Mouse (Mus musculus) thymus, postnatal 14 days (tissue): Measurements from ENCODE around the gene Pign.

ENCODE experiments used
- DNase-seq: peaks from one replicate; pipeline ENCODE4 v3.0.0; 2021

The Pign gene

DNA sequence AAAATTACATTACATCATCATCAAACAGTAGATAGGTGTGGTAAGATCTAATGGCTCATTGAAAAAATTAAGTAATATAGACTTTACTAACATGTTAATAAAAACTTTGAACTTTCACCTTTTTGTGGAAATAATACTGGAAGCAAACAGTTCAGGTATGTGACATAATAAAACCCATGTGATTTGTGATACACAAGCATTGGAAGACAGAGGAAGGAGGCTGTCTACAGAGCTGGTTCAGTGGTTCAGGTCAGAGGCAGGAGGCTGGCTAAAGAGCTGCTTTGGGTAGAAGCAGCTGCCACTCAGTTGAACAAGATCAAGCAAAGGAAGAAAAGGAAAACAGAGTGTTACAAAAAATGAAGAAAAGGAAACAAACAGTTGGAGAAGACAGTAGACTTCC, 107.4 kb downstream of the Pign start:
- DNase-seq = no peak

DNA sequence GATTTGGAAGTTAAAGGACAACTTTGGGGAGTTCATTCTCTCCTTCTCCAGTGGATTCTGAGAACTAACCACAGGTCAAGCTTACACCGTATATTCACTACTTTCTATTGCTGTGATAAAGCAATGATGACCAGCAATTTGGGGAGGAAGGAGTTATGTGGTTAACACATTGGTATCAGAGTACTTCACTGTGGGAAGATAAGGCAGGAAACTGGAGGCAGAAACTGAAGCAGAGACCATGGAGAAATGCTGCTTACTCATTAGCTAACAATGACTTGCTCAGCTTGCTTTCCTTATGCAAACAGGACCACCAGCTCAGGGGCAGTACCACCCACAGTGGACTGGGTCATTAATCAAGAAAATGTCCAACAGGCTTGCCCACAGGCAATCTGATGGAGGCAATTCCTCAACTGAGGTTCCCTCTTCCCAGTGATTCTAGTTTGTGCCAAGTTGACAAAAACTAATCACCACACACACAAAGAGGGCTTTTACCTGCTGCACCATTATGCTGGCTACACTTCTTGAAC, 108.2 kb downstream of the Pign start:
- DNase-seq = no peak

DNA sequence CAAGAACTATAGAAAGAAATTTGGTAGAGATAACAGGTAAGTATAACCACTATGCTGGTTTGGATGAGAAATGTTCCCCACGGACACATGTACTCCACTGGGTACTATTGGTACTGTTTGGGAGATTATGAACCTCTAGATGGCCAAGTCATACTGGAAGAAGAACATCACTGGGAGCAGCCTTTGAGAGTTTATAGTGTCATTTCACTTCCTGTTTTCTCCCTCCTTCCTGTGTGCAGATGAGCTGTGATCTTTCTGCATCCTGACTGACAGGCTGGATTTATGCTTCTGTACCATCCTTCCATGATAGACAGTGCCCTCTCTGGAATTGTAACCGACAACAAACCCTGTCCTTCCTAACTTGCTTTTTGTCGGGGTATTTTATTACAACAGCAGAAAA, 110.3 kb downstream of the Pign start:
- no peak for DNase-seq

DNA sequence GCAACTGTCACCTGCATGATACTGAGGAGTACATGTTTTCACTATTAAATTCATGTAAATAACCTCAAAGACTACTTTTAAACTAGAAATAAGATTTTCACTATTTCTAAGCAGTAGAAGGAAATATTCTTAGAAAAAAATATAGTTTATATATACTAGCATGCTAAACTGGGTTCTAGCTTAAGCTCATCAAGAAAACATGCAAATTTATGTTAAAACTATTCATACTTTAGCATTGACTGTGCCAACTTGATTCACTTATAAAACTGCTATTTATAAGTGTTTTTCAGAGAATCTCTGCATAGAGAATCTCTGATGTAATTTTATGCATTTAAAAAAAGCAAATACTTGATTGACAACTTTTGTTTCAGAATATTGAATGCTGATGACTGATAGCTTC, 113.3 kb downstream of the Pign start:
- DNase-seq = no peak

DNA sequence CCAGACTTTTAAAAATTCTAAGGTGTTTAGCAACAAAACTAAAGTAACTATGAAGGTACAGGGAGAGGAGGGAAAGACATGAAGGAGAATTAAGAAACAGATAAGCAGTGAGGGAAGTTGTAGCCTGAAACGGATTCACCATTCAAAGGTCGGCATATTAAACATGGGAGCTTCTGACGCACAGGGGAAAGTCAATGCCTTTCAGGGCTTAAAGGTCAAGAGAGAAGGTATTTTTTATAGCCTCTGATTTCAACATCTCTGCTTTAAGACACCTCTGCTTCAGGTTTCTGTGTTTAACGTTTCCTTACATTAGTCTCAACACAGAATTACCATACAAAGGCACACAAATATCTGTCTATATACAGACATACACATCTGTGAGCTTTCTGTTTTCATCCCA, 113.8 kb downstream of the Pign start:
- no peak for DNase-seq

DNA sequence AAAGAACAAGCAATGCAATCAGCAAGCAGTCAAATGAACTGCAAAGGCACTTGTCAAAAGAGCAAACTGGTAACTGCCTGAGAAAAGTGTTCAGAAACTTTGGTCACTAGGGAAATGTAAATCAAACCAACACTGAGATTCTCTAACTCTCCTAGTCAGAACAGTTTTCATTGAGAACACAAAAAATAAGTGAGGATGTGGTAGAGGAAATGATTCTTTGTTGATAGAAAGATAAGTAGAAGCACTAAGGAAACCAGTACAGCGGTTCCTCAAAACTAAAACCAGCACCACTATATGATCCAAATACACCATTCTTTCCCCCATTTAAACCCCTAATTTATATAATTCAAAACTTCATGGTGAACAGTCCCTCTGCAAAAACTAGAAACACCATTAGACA, 120.4 kb downstream of the Pign start:
- DNase-seq = no peak

DNA sequence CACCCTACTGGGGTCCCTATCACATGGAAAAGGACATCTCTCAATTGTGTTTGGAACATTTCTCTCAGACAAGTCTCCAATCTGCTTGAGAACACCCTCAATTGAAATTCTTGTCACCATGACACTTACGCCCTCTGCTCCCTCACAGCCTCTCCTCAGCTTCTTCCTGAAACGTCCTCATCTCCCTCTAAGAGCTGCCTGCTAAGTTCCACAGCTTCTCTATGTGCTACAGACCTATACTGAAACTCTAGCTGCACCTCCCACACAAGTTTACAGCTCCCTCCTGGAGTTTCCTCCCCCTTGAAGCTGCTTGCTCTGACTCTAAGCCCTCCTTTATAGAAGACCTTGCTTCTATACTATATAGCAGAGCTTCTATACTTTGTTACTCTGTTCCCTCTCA, 139.7 kb downstream of the Pign start:
- no peak for DNase-seq

DNA sequence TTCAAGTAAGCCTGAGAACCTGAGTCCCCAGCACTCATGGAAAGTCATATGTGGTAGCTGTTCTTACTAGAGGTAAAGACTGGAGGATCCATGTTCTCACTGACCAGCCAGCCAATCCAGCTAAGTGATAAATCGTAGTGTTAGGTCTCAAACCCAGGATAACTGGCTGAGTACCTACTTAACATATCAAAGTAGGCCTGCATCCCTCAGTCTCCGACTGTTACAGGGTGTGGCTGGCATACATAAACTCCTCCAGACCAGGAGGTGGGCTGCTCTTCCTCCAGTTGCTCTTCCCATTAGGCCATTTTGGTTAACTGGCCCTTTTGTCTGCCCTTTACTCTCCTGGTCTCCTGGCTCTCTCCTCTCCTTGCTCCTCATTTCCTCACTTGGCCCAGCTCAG, 141.2 kb downstream of the Pign start:
- no peak for DNase-seq

DNA sequence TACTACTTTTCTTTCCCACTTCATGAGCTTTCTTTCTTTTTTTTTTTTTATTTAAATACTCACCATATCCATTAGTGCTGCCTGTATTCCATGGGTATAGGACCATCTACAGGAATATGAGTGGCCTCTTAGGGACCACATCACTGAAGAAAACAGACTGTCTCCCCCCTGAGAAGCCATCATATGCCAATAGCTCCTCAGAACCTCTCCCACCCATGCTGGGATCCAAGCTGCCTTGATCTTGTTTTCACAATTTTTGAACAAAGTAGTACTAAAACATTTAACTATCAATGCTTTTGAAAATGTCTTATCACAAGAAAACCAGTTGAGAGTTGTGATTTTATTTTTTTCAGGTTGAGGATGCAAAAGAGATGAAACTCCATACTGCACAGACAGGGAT, 145.4 kb downstream of the Pign start:
- DNase-seq = no peak

DNA sequence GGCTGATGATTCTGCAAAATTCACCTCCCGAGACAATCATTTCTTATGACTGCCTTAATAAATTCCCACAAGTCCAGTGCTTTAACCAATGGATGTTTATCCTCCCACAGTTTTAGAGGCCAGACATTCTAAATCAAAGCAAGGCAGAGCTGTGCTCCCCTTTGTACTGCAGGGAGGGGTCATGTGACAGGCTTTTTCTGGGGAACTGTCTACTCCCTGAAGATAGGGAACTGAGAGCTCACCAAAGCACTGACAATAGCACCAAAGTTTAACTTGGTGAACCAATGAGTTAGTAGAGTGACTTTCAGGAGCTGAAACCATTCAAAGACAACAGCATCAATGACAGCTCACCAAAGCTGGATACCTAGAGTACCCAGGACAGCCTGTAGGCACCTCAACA, 156.4 kb downstream of the Pign start:
- DNase-seq = no peak

DNA sequence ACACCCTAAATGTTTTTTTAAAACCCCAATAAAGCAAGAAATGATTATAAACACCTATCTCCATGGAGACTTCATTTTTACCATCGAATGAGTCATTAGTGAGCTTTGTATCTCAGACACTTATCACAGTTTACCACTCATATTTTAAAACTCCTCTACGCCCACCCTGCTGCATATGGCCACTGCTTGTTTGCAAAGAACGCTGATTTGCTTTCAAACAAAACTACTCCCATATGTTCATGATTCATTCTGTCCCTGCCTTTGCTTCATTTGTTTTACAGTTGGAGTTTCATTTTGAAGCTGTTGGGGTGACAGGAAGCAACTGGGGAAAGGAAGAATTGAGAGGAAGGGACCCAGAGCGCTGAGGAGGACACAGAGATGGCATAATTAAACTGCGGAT, 170.9 kb downstream of the Pign start:
- no peak for DNase-seq

DNA sequence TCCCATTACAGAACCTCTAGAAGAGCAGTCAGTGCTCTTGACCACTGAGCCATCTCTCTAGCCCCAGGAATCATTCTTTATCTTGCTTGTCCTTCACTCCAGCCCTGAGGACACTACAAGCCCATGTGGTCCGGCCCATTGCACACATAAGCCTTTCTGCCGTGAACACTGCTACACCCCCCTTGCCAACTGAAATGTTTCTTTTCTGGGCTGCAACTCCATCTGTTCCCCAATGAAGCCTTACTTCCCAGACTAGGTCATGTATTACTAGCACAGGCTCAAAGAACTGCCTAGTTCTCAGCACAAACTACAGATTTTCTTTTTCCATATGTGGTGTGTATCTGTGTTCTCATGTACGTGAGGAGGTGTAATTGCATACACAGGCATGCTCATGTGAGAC, 174.0 kb downstream of the Pign start:
- DNase-seq = no peak

DNA sequence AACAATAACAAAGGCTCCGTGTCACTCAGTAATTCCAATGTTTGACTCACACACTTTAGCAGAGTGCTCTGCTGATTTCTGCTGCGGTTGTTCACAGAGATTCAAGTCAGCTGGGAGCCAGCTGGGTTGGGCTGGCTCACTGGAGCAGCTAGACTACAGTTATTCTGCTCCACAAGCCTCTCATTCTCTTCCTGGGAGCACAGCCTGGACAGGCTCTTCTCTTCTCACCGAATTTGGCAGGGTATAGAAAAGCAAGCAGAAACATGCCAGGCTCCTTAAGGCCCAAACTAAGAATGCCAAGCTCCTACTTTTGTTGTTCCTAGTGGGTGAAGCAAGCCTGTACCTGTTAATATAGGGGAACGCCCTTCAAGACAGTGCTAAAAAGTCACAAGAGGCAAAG, 176.4 kb downstream of the Pign start:
- no peak for DNase-seq
